Mouse (Mus musculus) forebrain, embryonic 13.5 days (tissue): ENCODE data around the gene Srpk1. TPM values are rescaled to one million over a fixed set of nuclear protein-coding genes. Genes with fewer than 3 reads are reported as not detected.

Source experiments
- ATAC-seq: fragments of 200-750 bp; cut with Nextera tagmentation; 2 replicates; pipeline ENCODE4 v1.8.0; 2017
- H3K27ac ChIP-seq: fragments of 300-500 bp; sonication (generic); 2 replicates; pipeline ENCODE4 v1.5.1; 2015; ENCODE audit warnings: inconsistent platforms, mild to moderate bottlenecking, moderate library complexity
- H3K27me3 ChIP-seq: fragments of 300-500 bp; sonication (generic); 2 replicates; pipeline ENCODE4 v1.6.1; 2015; ENCODE audit warnings: mild to moderate bottlenecking, inconsistent platforms
- H3K36me3 ChIP-seq: fragments of 300-500 bp; sonication (generic); 2 replicates; pipeline ENCODE4 v1.6.1; 2015; ENCODE audit warnings: mild to moderate bottlenecking, inconsistent platforms; ENCODE audit not compliant: poor library complexity, severe bottlenecking
- H3K4me1 ChIP-seq: fragments of 300-500 bp; sonication (generic); 2 replicates; pipeline ENCODE4 v1.6.1; 2015; ENCODE audit warnings: inconsistent platforms
- H3K4me2 ChIP-seq: fragments of 300-500 bp; sonication (generic); 2 replicates; pipeline ENCODE4 v1.6.1; 2015; ENCODE audit warnings: inconsistent platforms, mild to moderate bottlenecking, moderate library complexity
- H3K4me3 ChIP-seq: fragments of 300-500 bp; sonication (generic); 2 replicates; pipeline ENCODE4 v1.5.1; 2015; ENCODE audit warnings: mild to moderate bottlenecking, inconsistent platforms
- H3K9ac ChIP-seq: fragments of 300-500 bp; sonication (generic); 2 replicates; pipeline ENCODE4 v1.6.1; 2015; ENCODE audit warnings: mild to moderate bottlenecking, inconsistent platforms
- H3K9me3 ChIP-seq: fragments of 300-500 bp; sonication (generic); replicated peaks from 2 replicates; pipeline ENCODE4 v1.6.1; 2016; ENCODE audit warnings: inconsistent platforms
- WGBS: fragments of 180-500 bp; shearing (Covaris S2); methylation state at CpG from one replicate; pipeline ENCODE4 v1.1.7; 2015; 5-methylcytosine and 5-hydroxymethylcytosine counted together
- microRNA-seq: library from miRNA; unstranded; fragments of <30 nt; microRNA quantifications from one replicate; pipeline ENCODE4, GENCODE M21; 2016
- polyA plus RNA-seq: library from polyadenylated mRNA; unstranded; fragments of >200 nt; fragmentation: Nextera tagmentation; extraction: Ambion mirVana; gene quantifications from 2 replicates; pipeline ENCODE4 v1.2.1, GENCODE M21; 2015

Srpk1 gene
- polyA plus RNA-seq, 1 experiment from 2014 or later = 134 TPM

GRCm38 (mm10) chr17:28546925-28547324, 75.6 kb downstream of the Srpk1 start:
- Histone ChIP-seq H3K9ac (no peak overlapping the region), H3K4me1 (no peaks in the 10 kb centered on the region), H3K4me3 (no peak overlapping the region), H3K9me3 (peaks cover 1% of the 10 kb centered on the region), H3K27me3 (no peaks in the 10 kb centered on the region), H3K27ac (no peak overlapping the region), H3K36me3 (no peaks in the 10 kb centered on the region), H3K4me2 (no peak overlapping the region)
- WGBS = 87% methylated on average over 1 of the region's 1 CpGs
- ATAC-seq = no peak

GRCm38 (mm10) chr17:28537881-28538280, 84.6 kb downstream of the Srpk1 start:
- no peak overlapping the region for H3K27ac ChIP-seq
- 0 out of 2 replicates have a peak, but pooled peaks cover 3% of the 10 kb centered on the region for H3K27me3 ChIP-seq
- 50% methylated on average over 12 of the region's 12 CpGs for WGBS
- no peak overlapping the region for H3K4me2 ChIP-seq
- H3K4me1 ChIP-seq = no peaks in the 10 kb centered on the region
- H3K9ac ChIP-seq = no peak overlapping the region
- H3K36me3 ChIP-seq = no peaks in the 10 kb centered on the region
- no peak overlapping the region for H3K4me3 ChIP-seq
- ATAC-seq = no peak
- H3K9me3 ChIP-seq = peaks cover 13% of the 10 kb centered on the region

Small RNA genes lying within 50 kb of the gene (microRNA-seq; reads per million reads assigned to microRNA genes)
- not detected for gene Mir6969

Other genes with a start within 250 kb of the Srpk1 start
- 29.4 and 30.1 TPM in 2 replicates for gene Fkbp5, start 105.2 kb downstream of the Srpk1 start, polyA plus RNA-seq
- not detected in 2 replicates for gene Armc12, start 91.9 kb downstream of the Srpk1 start, polyA plus RNA-seq
- gene Clpsl2, start 73.3 kb downstream of the Srpk1 start, polyA plus RNA-seq = not detected in 2 replicates
- gene Clps, start 61.9 kb downstream of the Srpk1 start, polyA plus RNA-seq = 0.54 TPM in 1 of 2 replicates, not detected in the other
- gene Lhfpl5, start 47.1 kb downstream of the Srpk1 start, polyA plus RNA-seq = 2.8 and 2.9 TPM in 2 replicates
- 0.86 and 0.99 TPM in 2 replicates for gene Slc26a8, start 67.5 kb upstream of the Srpk1 start, polyA plus RNA-seq
- 27.1 and 29.6 TPM in 2 replicates for gene Mapk14, start 68.6 kb upstream of the Srpk1 start, polyA plus RNA-seq
- gene AC170998.1, start 103.4 kb upstream of the Srpk1 start, polyA plus RNA-seq = 2.1 and 3.5 TPM in 2 replicates
- gene Mapk13, start 146.6 kb upstream of the Srpk1 start, polyA plus RNA-seq = 0.72 and 1.1 TPM in 2 replicates
- gene Brpf3, start 178.4 kb upstream of the Srpk1 start, polyA plus RNA-seq = 10.2 and 11.3 TPM in 2 replicates
- not detected in 2 replicates for gene Pnpla1, start 235.7 kb upstream of the Srpk1 start, polyA plus RNA-seq